Mouse (Mus musculus): ENCODE results near the gene Tmem106c. TPM values are rescaled to one million over a fixed set of nuclear protein-coding genes. Genes with fewer than 3 reads are reported as not detected.

Tmem106c gene
- total RNA-seq, 2 experiments from 2014 or later, result 4.9 to 7.3 TPM

- intact Hi-C loops (cut with DNase I), result no loop called here
- DNase-seq, result no peak
- peak overlapping the region; percentile 28; the same call in 1 of the 2 replicates for H3K27ac ChIP-seq
- peak overlapping the region; percentile 50 for H3K4me3 ChIP-seq
- 0 out of 2 replicates have a peak, but pooled peaks have one; percentile 6 for TF ChIP-seq CTCF (IDR thresholded peaks at IDR 0.05)
Measured at GRCm38 (mm10) chr15:97992027-97992711, 28.2 kb downstream of the Tmem106c start.

GRCm38 (mm10) chr15:97992712-97993286, 28.8 kb downstream of the Tmem106c start:
- peak overlapping the region; percentile 28; the same call in 1 of the 2 replicates for H3K27ac ChIP-seq

GRCm38 (mm10) chr15:97996716-97997256, 32.8 kb downstream of the Tmem106c start:
- DNase-seq, result no peak
- TF ChIP-seq CTCF (IDR thresholded peaks at IDR 0.05), result no peak
- H3K4me3 ChIP-seq, result no peak overlapping the region
- no peak overlapping the region for H3K27ac ChIP-seq
- intact Hi-C loops (cut with DNase I), result no loop called here

More at GRCm38 (mm10) chr15:97992712-97993286, 28.8 kb downstream of the Tmem106c start:
- peak; percentile 78 for DNase-seq
- no peak for TF ChIP-seq CTCF (IDR thresholded peaks at IDR 0.05)
- H3K4me3 ChIP-seq, result peak overlapping the region; percentile 50
- intact Hi-C loops (cut with DNase I), result no loop called here

- Histone ChIP-seq H3K4me3 (no peak overlapping the region), H3K27ac (no peak overlapping the region)
- intact Hi-C loops (cut with DNase I), result no loop called here
- DNase-seq, result no peak
- no peak for TF ChIP-seq CTCF (IDR thresholded peaks at IDR 0.05)
Measured at GRCm38 (mm10) chr15:97999546-97999945, 35.5 kb downstream of the Tmem106c start.

- H3K27ac ChIP-seq, result no peak overlapping the region
- intact Hi-C loops (cut with DNase I), result no loop called here
- DNase-seq, result no peak
- no peak for TF ChIP-seq CTCF (IDR thresholded peaks at IDR 0.05)
- no peak overlapping the region for H3K4me3 ChIP-seq
Measured at GRCm38 (mm10) chr15:97999991-98000390, 36.0 kb downstream of the Tmem106c start.

- intact Hi-C loops (cut with DNase I), result no loop called here
- TF ChIP-seq CTCF (IDR thresholded peaks at IDR 0.05), result peak; percentile 8; the same call in 1 of the 2 replicates
- DNase-seq, result peak; percentile 54
- Histone ChIP-seq H3K27ac (peak overlapping the region; percentile 10; the same call in 1 of the 2 replicates), H3K4me3 (peak overlapping the region; percentile 66)
Measured at GRCm38 (mm10) chr15:98001321-98002112, 37.5 kb downstream of the Tmem106c start.

- Histone ChIP-seq H3K4me3 (peak overlapping the region; percentile 66), H3K27ac (peak overlapping the region; percentile 10; the same call in 1 of the 2 replicates)
- intact Hi-C loops (cut with DNase I), result no loop called here
Measured at GRCm38 (mm10) chr15:98002113-98002990, 38.4 kb downstream of the Tmem106c start.

GRCm38 (mm10) chr15:98002991-98003821, 39.2 kb downstream of the Tmem106c start:
- intact Hi-C loops (cut with DNase I), result no loop called here
- H3K27ac ChIP-seq, result no peak overlapping the region
- peak overlapping the region; percentile 66 for H3K4me3 ChIP-seq
- DNase-seq, result peak; percentile 48
- TF ChIP-seq CTCF (IDR thresholded peaks at IDR 0.05), result no peak

More at GRCm38 (mm10) chr15:98002113-98002990, 38.4 kb downstream of the Tmem106c start:
- no peak for TF ChIP-seq CTCF (IDR thresholded peaks at IDR 0.05)
- DNase-seq, result no peak

- TF ChIP-seq CTCF (IDR thresholded peaks at IDR 0.05), result no peak
- peak; percentile 25 for DNase-seq
- intact Hi-C loops (cut with DNase I), result no loop called here
- Histone ChIP-seq H3K4me3 (peak within 1 kb of the TSS; percentile 66), H3K27ac (0 out of 2 replicates have a peak within 1 kb of the TSS, but pooled peaks have one; percentile 12)
Measured at GRCm38 (mm10) chr15:98003822-98004739, 40.1 kb downstream of the Tmem106c start, which contains the start of gene Col2a1. Gene Col2a1, minus strand, starts transcription at chr15:98004695.

- no peak overlapping the region for H3K27ac ChIP-seq
- no peak for TF ChIP-seq CTCF (IDR thresholded peaks at IDR 0.05)
- intact Hi-C loops (cut with DNase I), result no loop called here
- DNase-seq, result peak; percentile 33
- peak overlapping the region; percentile 66 for H3K4me3 ChIP-seq
Measured at GRCm38 (mm10) chr15:98004740-98005159, 40.8 kb downstream of the Tmem106c start.

All from gastrocnemius, adult 2 months (tissue).